Mouse (Mus musculus) lung, embryonic 15.5 days (tissue): ENCODE measurements around the gene Smarcd3. TPM values are rescaled to one million over a fixed set of nuclear protein-coding genes. Genes with fewer than 3 reads are reported as not detected.
A peak's percentile ranks its signal among the peaks of the same experiment; 100 is the strongest.

Source experiments
- ATAC-seq: fragments of 200-750 bp; cut with Nextera tagmentation; 2 replicates; pipeline ENCODE4 v1.8.0; 2017; ENCODE audit warnings: moderate number of reproducible peaks, borderline replicate concordance; ENCODE audit not compliant: low FRiP score, low TSS enrichment; ENCODE audit errors: extremely low read depth
- H3K27ac ChIP-seq: fragments of 300-500 bp; sonication (generic); 2 replicates; pipeline ENCODE4 v1.5.1; 2015; ENCODE audit warnings: moderate library complexity, mild to moderate bottlenecking, inconsistent platforms
- H3K27me3 ChIP-seq: fragments of 300-500 bp; sonication (generic); 2 replicates; pipeline ENCODE4 v1.6.1; 2015; ENCODE audit warnings: inconsistent platforms
- H3K36me3 ChIP-seq: fragments of 300-500 bp; sonication (generic); 2 replicates; pipeline ENCODE4 v1.6.1; 2015; ENCODE audit warnings: inconsistent platforms
- H3K4me1 ChIP-seq: fragments of 300-500 bp; sonication (generic); 2 replicates; pipeline ENCODE4 v1.6.1; 2015; ENCODE audit warnings: inconsistent platforms
- H3K4me2 ChIP-seq: fragments of 300-500 bp; sonication (generic); 2 replicates; pipeline ENCODE4 v1.6.1; 2015; ENCODE audit warnings: inconsistent platforms, mild to moderate bottlenecking, moderate library complexity
- H3K4me3 ChIP-seq: fragments of 300-500 bp; sonication (generic); 2 replicates; pipeline ENCODE4 v1.5.1; 2015; ENCODE audit warnings: mild to moderate bottlenecking, inconsistent platforms
- H3K9ac ChIP-seq: fragments of 300-500 bp; sonication (generic); 2 replicates; pipeline ENCODE4 v1.6.1; 2015; ENCODE audit warnings: inconsistent platforms
- H3K9me3 ChIP-seq: fragments of 300-500 bp; sonication (generic); 2 replicates; pipeline ENCODE4 v1.6.1; 2016; ENCODE audit warnings: inconsistent platforms
- WGBS: fragments of 180-500 bp; shearing (Covaris S2); methylation state at CpG from one replicate; pipeline ENCODE4 v1.1.7; 2015; 5-methylcytosine and 5-hydroxymethylcytosine counted together
- polyA plus RNA-seq: library from polyadenylated mRNA; unstranded; fragments of >200 nt; fragmentation: Nextera tagmentation; extraction: Ambion mirVana; gene quantifications from 2 replicates; pipeline ENCODE4 v1.2.1, GENCODE M21; 2015

Smarcd3 gene
- polyA plus RNA-seq, 1 experiment from 2014 or later: 29.7 TPM

- 51% methylated on average over 6 of the region's 6 CpGs for WGBS
- Histone ChIP-seq H3K27ac (no peak overlapping the region), H3K9ac (no peak overlapping the region), H3K9me3 (no peaks in the 10 kb centered on the region), H3K36me3 (no peaks in the 10 kb centered on the region), H3K4me1 (no peaks in the 10 kb centered on the region), H3K27me3 (no peaks in the 10 kb centered on the region), H3K4me3 (no peak overlapping the region), H3K4me2 (no peak overlapping the region)
- ATAC-seq: no peak
Observed at GRCm38 (mm10) chr5:24639081-24639480, 14.9 kb upstream of the Smarcd3 start.

- Histone ChIP-seq H3K4me2 (no peak overlapping the region), H3K4me3 (no peak overlapping the region), H3K4me1 (no peaks in the 10 kb centered on the region), H3K9ac (no peak overlapping the region), H3K9me3 (no peaks in the 10 kb centered on the region), H3K27me3 (no peaks in the 10 kb centered on the region), H3K27ac (no peak overlapping the region), H3K36me3 (no peaks in the 10 kb centered on the region)
- 45% methylated on average over 6 of the region's 6 CpGs for WGBS
- no peak for ATAC-seq
Observed at GRCm38 (mm10) chr5:24638131-24638530, 13.9 kb upstream of the Smarcd3 start.

- H3K4me3 ChIP-seq: no peak overlapping the region
- H3K4me2 ChIP-seq: no peak overlapping the region
- 73% methylated on average over 4 of the region's 4 CpGs for WGBS
- H3K9ac ChIP-seq: no peak overlapping the region
- H3K9me3 ChIP-seq: no peaks in the 10 kb centered on the region
- no peaks in the 10 kb centered on the region for H3K27me3 ChIP-seq
- no peaks in the 10 kb centered on the region for H3K36me3 ChIP-seq
- H3K4me1 ChIP-seq: no peaks in the 10 kb centered on the region
- ATAC-seq: no peak
- H3K27ac ChIP-seq: no peak overlapping the region
Observed at GRCm38 (mm10) chr5:24636987-24637386, 12.8 kb upstream of the Smarcd3 start.

GRCm38 (mm10) chr5:24635526-24636141 is 11.4 kb upstream of the Smarcd3 start:
- no peaks in the 10 kb centered on the region for H3K9me3 ChIP-seq
- H3K4me1 ChIP-seq: no peaks in the 10 kb centered on the region
- 75% methylated on average over 6 of the region's 6 CpGs for WGBS
- no peak for ATAC-seq
- no peak overlapping the region for H3K4me3 ChIP-seq
- H3K4me2 ChIP-seq: no peak overlapping the region
- H3K36me3 ChIP-seq: no peaks in the 10 kb centered on the region
- H3K27me3 ChIP-seq: no peaks in the 10 kb centered on the region
- no peak overlapping the region for H3K27ac ChIP-seq
- H3K9ac ChIP-seq: no peak overlapping the region

GRCm38 (mm10) chr5:24635093-24635492 is 10.9 kb upstream of the Smarcd3 start:
- ATAC-seq: no peak
- Histone ChIP-seq H3K4me1 (no peaks in the 10 kb centered on the region), H3K9me3 (no peaks in the 10 kb centered on the region), H3K27ac (no peak overlapping the region), H3K36me3 (no peaks in the 10 kb centered on the region), H3K27me3 (no peaks in the 10 kb centered on the region), H3K9ac (no peak overlapping the region), H3K4me3 (no peak overlapping the region), H3K4me2 (no peak overlapping the region)
- 47% methylated on average over 1 of the region's 1 CpGs for WGBS

GRCm38 (mm10) chr5:24629712-24630111 is 5.5 kb upstream of the Smarcd3 start:
- no peak overlapping the region for H3K4me3 ChIP-seq
- ATAC-seq: no peak
- no peaks in the 10 kb centered on the region for H3K36me3 ChIP-seq
- WGBS: 48% methylated on average over 3 of the region's 3 CpGs
- peaks cover 4% of the 10 kb centered on the region; the same call in 1 of the 2 replicates for H3K27me3 ChIP-seq
- no peak overlapping the region for H3K27ac ChIP-seq
- H3K4me1 ChIP-seq: no peaks in the 10 kb centered on the region
- H3K9ac ChIP-seq: no peak overlapping the region
- H3K9me3 ChIP-seq: no peaks in the 10 kb centered on the region
- no peak overlapping the region for H3K4me2 ChIP-seq

GRCm38 (mm10) chr5:24624822-24625120 is 560 bp upstream of the Smarcd3 start:
- Histone ChIP-seq H3K9ac (no peak overlapping the region), H3K36me3 (no peaks in the 10 kb centered on the region), H3K4me1 (peaks cover 5% of the 10 kb centered on the region; the same call in 1 of the 2 replicates), H3K27ac (no peak overlapping the region), H3K9me3 (no peaks in the 10 kb centered on the region), H3K4me3 (no peak overlapping the region), H3K27me3 (peaks cover 32% of the 10 kb centered on the region), H3K4me2 (peak overlapping the region; percentile 86)
- no peak for ATAC-seq
- 25% methylated on average over 4 of the region's 4 CpGs for WGBS

- H3K36me3 ChIP-seq: no peaks in the 10 kb centered on the region
- no peak overlapping the region for H3K9ac ChIP-seq
- peaks cover 32% of the 10 kb centered on the region for H3K27me3 ChIP-seq
- peak overlapping the region; percentile 47 for H3K4me3 ChIP-seq
- 47% methylated on average over 8 of the region's 8 CpGs for WGBS
- H3K27ac ChIP-seq: no peak overlapping the region
- peaks cover 5% of the 10 kb centered on the region; the same call in 1 of the 2 replicates for H3K4me1 ChIP-seq
- peak overlapping the region; percentile 86 for H3K4me2 ChIP-seq
- no peaks in the 10 kb centered on the region for H3K9me3 ChIP-seq
- ATAC-seq: no peak
Observed at GRCm38 (mm10) chr5:24623041-24623985, 898 bp downstream of the Smarcd3 start.

- WGBS: 69% methylated on average over 7 of the region's 7 CpGs
- H3K9me3 ChIP-seq: no peaks in the 10 kb centered on the region
- no peak for ATAC-seq
- no peak overlapping the region for H3K27ac ChIP-seq
- no peaks in the 10 kb centered on the region for H3K36me3 ChIP-seq
- H3K4me1 ChIP-seq: peaks cover 5% of the 10 kb centered on the region; the same call in 1 of the 2 replicates
- no peak overlapping the region for H3K4me2 ChIP-seq
- peaks cover 32% of the 10 kb centered on the region for H3K27me3 ChIP-seq
- H3K4me3 ChIP-seq: no peak overlapping the region
- no peak overlapping the region for H3K9ac ChIP-seq
Observed at GRCm38 (mm10) chr5:24622386-24623040, 1.7 kb downstream of the Smarcd3 start.

- Histone ChIP-seq H3K27ac (no peak overlapping the region), H3K4me3 (no peak overlapping the region), H3K9ac (no peak overlapping the region), H3K27me3 (peaks cover 32% of the 10 kb centered on the region), H3K4me2 (no peak overlapping the region), H3K4me1 (peaks cover 5% of the 10 kb centered on the region; the same call in 1 of the 2 replicates), H3K36me3 (no peaks in the 10 kb centered on the region), H3K9me3 (no peaks in the 10 kb centered on the region)
- WGBS: 70% methylated on average over 8 of the region's 8 CpGs
- ATAC-seq: no peak
Observed at GRCm38 (mm10) chr5:24620626-24621025, 3.6 kb downstream of the Smarcd3 start.

- H3K9me3 ChIP-seq: no peaks in the 10 kb centered on the region
- no peak for ATAC-seq
- no peaks in the 10 kb centered on the region for H3K36me3 ChIP-seq
- H3K4me1 ChIP-seq: peaks cover 5% of the 10 kb centered on the region; the same call in 1 of the 2 replicates
- no peak overlapping the region for H3K4me3 ChIP-seq
- H3K27me3 ChIP-seq: peaks cover 31% of the 10 kb centered on the region
- H3K4me2 ChIP-seq: no peak overlapping the region
- 52% methylated on average over 8 of the region's 8 CpGs for WGBS
- no peak overlapping the region for H3K9ac ChIP-seq
- H3K27ac ChIP-seq: no peak overlapping the region
Observed at GRCm38 (mm10) chr5:24620116-24620515, 4.1 kb downstream of the Smarcd3 start.

GRCm38 (mm10) chr5:24618921-24619320 is 5.3 kb downstream of the Smarcd3 start:
- Histone ChIP-seq H3K4me3 (no peak overlapping the region), H3K9ac (no peak overlapping the region), H3K27ac (no peak overlapping the region), H3K4me1 (peaks cover 2% of the 10 kb centered on the region; the same call in 1 of the 2 replicates), H3K4me2 (no peak overlapping the region), H3K36me3 (no peaks in the 10 kb centered on the region), H3K9me3 (no peaks in the 10 kb centered on the region), H3K27me3 (peaks cover 20% of the 10 kb centered on the region)
- no peak for ATAC-seq
- WGBS: 76% methylated on average over 3 of the region's 3 CpGs
